11 mouse cellular contexts compared by ENCODE assay signal in the genomic region with DNA sequence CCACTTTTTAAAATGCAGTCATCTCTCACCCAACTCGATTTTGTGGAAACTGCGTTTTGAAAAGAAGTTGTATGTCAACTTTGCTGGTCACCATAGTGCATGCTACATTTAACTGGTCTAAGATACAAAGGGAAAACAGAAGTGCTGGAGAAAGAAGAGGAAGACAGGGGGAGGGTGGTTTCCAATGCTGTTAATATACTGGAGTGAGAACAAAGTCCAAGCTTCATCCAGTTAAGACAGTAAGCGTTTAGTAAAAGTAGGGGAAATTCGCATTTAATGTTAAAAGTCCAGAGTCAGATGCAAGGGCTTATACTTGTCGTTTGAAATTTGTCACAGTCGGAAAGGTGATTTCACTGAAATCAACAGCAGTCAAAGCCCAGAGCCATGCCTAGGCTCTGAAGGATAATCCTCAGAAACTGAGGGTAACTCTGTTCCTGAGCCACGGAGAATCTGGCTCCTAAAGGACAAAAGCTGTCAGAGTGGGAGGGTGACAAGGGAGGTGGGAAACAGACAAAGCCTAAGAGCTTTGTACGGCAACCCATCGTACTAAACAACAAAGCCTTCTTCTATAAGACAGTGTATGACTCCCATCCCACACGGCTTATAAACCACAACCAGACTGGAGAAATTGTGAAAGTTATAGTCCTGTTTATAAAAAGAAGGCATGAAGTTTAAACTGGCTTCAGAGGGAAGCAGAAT. TPM values are rescaled to one million over a fixed set of nuclear protein-coding genes. Genes with fewer than 3 reads are reported as not detected.
DNase-seq lines count a peak whose midpoint lies in the region; ATAC-seq and TF ChIP-seq lines count a peak whose summit lies in the region.
"Had no signal": no experiment of that assay in that cellular context is flagged by ENCODE, and none has a peak within 500 bp of the region (broad histone marks: within the 10 kb centered on the region; RNA-seq: fewer than 3 reads in every experiment).

No protein-coding gene starts in this region.

- no peak for DNase-seq in heart, adult 2 months
- no peak for DNase-seq in heart, postnatal 36 days
- peak; percentile 69 for DNase-seq in kidney, adult 2 months
- peak; percentile 23 for DNase-seq in midbrain, embryonic 14.5 days
- DNase-seq in midbrain, embryonic 11.5 days (ENCODE audit: low spot score, missing footprints) = no peak
- no peak for DNase-seq in lung, adult 18-20 months
- DNase-seq: adrenal gland, postnatal 10 days; cerebellum, postnatal 14 days; lung, postnatal 10 days had no signal

- H3K79me2 ChIP-seq in heart, adult 2 months (replicated peaks; ENCODE audit: control insufficient read depth, insufficient read depth, low read length) = peaks cover 5% of the 10 kb centered on the region; the same call in 1 of the 2 replicates

- no peaks in the 10 kb centered on the region for H3K9me3 ChIP-seq in kidney, embryonic 14.5 days (ENCODE audit: control insufficient read depth, low read length)
- H3K9me3 ChIP-seq in midbrain, embryonic 14.5 days (ENCODE audit: control insufficient read depth, low read length) = no peaks in the 10 kb centered on the region
- no peaks in the 10 kb centered on the region for H3K9me3 ChIP-seq in midbrain, embryonic 11.5 days (ENCODE audit: control insufficient read depth, low read length)

- peaks cover 58% of the 10 kb centered on the region for H3K36me3 ChIP-seq in heart, adult 2 months (ENCODE audit: control insufficient read depth, insufficient read depth, low read length)
- H3K36me3 ChIP-seq in kidney, adult 2 months (ENCODE audit: control insufficient read depth, insufficient read depth, low read length) = peaks cover 10% of the 10 kb centered on the region
- H3K36me3 ChIP-seq in kidney, embryonic 14.5 days (ENCODE audit: control insufficient read depth, insufficient read depth, low read length) = peaks cover 43% of the 10 kb centered on the region
- H3K36me3 ChIP-seq in midbrain, embryonic 14.5 days (ENCODE audit: control insufficient read depth, insufficient read depth, low read length) = peaks cover 34% of the 10 kb centered on the region
- no peaks in the 10 kb centered on the region; the same call in 1 of the 2 replicates for H3K36me3 ChIP-seq in midbrain, embryonic 11.5 days (ENCODE audit: control insufficient read depth, insufficient read depth, low read length)

- no peak for TF ChIP-seq POLR2A in heart, adult 2 months (IDR thresholded peaks at IDR 0.05; ENCODE audit: insufficient read depth, low read depth, low read length)
- no peak for TF ChIP-seq POLR2A in kidney, adult 2 months (IDR thresholded peaks at IDR 0.05; ENCODE audit: low read depth, low read length)
- no peak for TF ChIP-seq POLR2A in olfactory bulb, adult 2 months (IDR thresholded peaks at IDR 0.05; ENCODE audit: insufficient read depth, low read depth, low read length)

- H3K9ac ChIP-seq in heart, adult 2 months (ENCODE audit: low read depth, low read length) = no peak overlapping the region
- no peak overlapping the region for H3K9ac ChIP-seq in kidney, embryonic 14.5 days (ENCODE audit: low read depth, low read length)
- H3K9ac ChIP-seq in midbrain, embryonic 14.5 days (replicated peaks; ENCODE audit: low read length) = no peak overlapping the region
- H3K9ac ChIP-seq in midbrain, embryonic 11.5 days (ENCODE audit: low read length) = no peak overlapping the region

- intact Hi-C loops in heart, adult 2 months (cut with DNase I) = no loop called here
- intact Hi-C loops in heart, postnatal 36 days (cut with DNase I) = no loop called here

- no peaks in the 10 kb centered on the region for H3K27me3 ChIP-seq in heart, adult 2 months (ENCODE audit: control insufficient read depth, insufficient read depth, low read length)
- H3K27me3 ChIP-seq in kidney, adult 2 months (replicated peaks; ENCODE audit: control insufficient read depth, insufficient read depth, low read length) = no peaks in the 10 kb centered on the region
- no peaks in the 10 kb centered on the region for H3K27me3 ChIP-seq in kidney, embryonic 14.5 days (ENCODE audit: control insufficient read depth, insufficient read depth, low read length)
- no peaks in the 10 kb centered on the region for H3K27me3 ChIP-seq in midbrain, embryonic 14.5 days (ENCODE audit: control insufficient read depth, insufficient read depth, low read length)
- no peaks in the 10 kb centered on the region for H3K27me3 ChIP-seq in midbrain, embryonic 11.5 days (ENCODE audit: control insufficient read depth, insufficient read depth, low read length)

- H3K4me2 ChIP-seq in kidney, embryonic 14.5 days (replicated peaks; ENCODE audit: low read depth, low read length) = no peak overlapping the region
- H3K4me2 ChIP-seq in midbrain, embryonic 14.5 days (ENCODE audit: low read length) = no peak overlapping the region
- H3K4me2 ChIP-seq in midbrain, embryonic 11.5 days = no peak overlapping the region

- peaks cover 5% of the 10 kb centered on the region for H3K4me1 ChIP-seq in heart, adult 2 months (ENCODE audit: control insufficient read depth, insufficient read depth, low read length)
- peaks cover 15% of the 10 kb centered on the region for H3K4me1 ChIP-seq in kidney, adult 2 months (ENCODE audit: control insufficient read depth, insufficient read depth, low read length)
- peaks cover 6% of the 10 kb centered on the region; the same call in 1 of the 2 replicates for H3K4me1 ChIP-seq in kidney, embryonic 14.5 days (ENCODE audit: control insufficient read depth, insufficient read depth, low read length)
- H3K4me1 ChIP-seq in midbrain, embryonic 14.5 days (ENCODE audit: control insufficient read depth, insufficient read depth, low read length) = no peaks in the 10 kb centered on the region
- H3K4me1 ChIP-seq in midbrain, embryonic 11.5 days (ENCODE audit: control insufficient read depth, insufficient read depth, low read length) = no peaks in the 10 kb centered on the region
- peaks cover 2% of the 10 kb centered on the region; the same call in 1 of the 2 replicates for H3K4me1 ChIP-seq in olfactory bulb, adult 2 months (ENCODE audit: control insufficient read depth, insufficient read depth, low read length)

- no peak for TF ChIP-seq EP300 in heart, adult 2 months (IDR thresholded peaks at IDR 0.05; ENCODE audit: insufficient read depth, low read depth, low read length)

- WGBS in heart, adult 2 months = 53% methylated on average over 10 of the region's 10 CpGs
- 51% methylated on average over 10 of the region's 10 CpGs for WGBS in kidney, adult 2 months
- WGBS in kidney, embryonic 14.5 days = 88% methylated on average over 10 of the region's 10 CpGs
- 46% methylated on average over 10 of the region's 10 CpGs for WGBS in midbrain, embryonic 14.5 days
- 66% methylated on average over 10 of the region's 10 CpGs for WGBS in midbrain, embryonic 11.5 days
- WGBS in olfactory bulb, adult 2 months = 56% methylated on average over 10 of the region's 10 CpGs

- H3K27ac ChIP-seq in heart, adult 2 months = peak overlapping the region; percentile 64
- peak overlapping the region; percentile 76 for H3K27ac ChIP-seq in kidney, adult 2 months (ENCODE audit: insufficient read depth, low read depth, low read length)
- H3K27ac ChIP-seq in kidney, embryonic 14.5 days (ENCODE audit: low read depth, low read length) = no peak overlapping the region
- H3K27ac ChIP-seq in midbrain, embryonic 14.5 days (replicated peaks; ENCODE audit: low read depth, low read length) = no peak overlapping the region
- no peak overlapping the region for H3K27ac ChIP-seq in midbrain, embryonic 11.5 days (ENCODE audit: low read depth, low read length)
- peak overlapping the region; percentile 33; the same call in 1 of the 2 replicates for H3K27ac ChIP-seq in olfactory bulb, adult 2 months (ENCODE audit: insufficient read depth, low read depth, low read length)

- no peak for TF ChIP-seq CTCF in heart, adult 2 months (IDR thresholded peaks at IDR 0.05)
- TF ChIP-seq CTCF in kidney, adult 2 months (conservative IDR thresholded peaks at IDR 0.05; ENCODE audit: insufficient read depth, insufficient read length, low read depth, low read length) = no peak
- TF ChIP-seq CTCF in olfactory bulb, adult 2 months (IDR thresholded peaks at IDR 0.05; ENCODE audit: insufficient read depth, low read depth, low read length) = no peak

- no peak overlapping the region for H3K4me3 ChIP-seq in heart, adult 2 months
- H3K4me3 ChIP-seq in kidney, adult 2 months (ENCODE audit: insufficient read depth, low read depth, low read length) = no peak overlapping the region
- no peak overlapping the region for H3K4me3 ChIP-seq in kidney, embryonic 14.5 days (ENCODE audit: low read length)
- H3K4me3 ChIP-seq in midbrain, embryonic 14.5 days (replicated peaks; ENCODE audit: low read depth, low read length) = no peak overlapping the region
- no peak overlapping the region for H3K4me3 ChIP-seq in midbrain, embryonic 11.5 days (ENCODE audit: low read depth, low read length)
- no peak overlapping the region for H3K4me3 ChIP-seq in olfactory bulb, adult 2 months (ENCODE audit: insufficient read depth, low read depth, low read length)

- ATAC-seq in kidney, embryonic 14.5 days (ENCODE audit: low FRiP score, low TSS enrichment) = no peak
- no peak for ATAC-seq in midbrain, embryonic 14.5 days (ENCODE audit: low FRiP score, low TSS enrichment)
- ATAC-seq in midbrain, embryonic 11.5 days (ENCODE audit: low FRiP score) = no peak

RNA-seq across cellular contexts. Expression of gene Cltc, which starts 23.0 kb away (rescaled TPM):
- 100 to 1,000 TPM; 143 to 147 TPM for total RNA-seq in heart, adult 2 months (2021)
- polyA plus RNA-seq in heart, adult 2 months (2012; rRNA removed) = 63.2 and 101 TPM in 2 replicates
- 100 to 1,000 TPM; 139 to 149 TPM for total RNA-seq in heart, postnatal 36 days (2021)
- 94.4 and 107 TPM in 2 replicates for polyA plus RNA-seq in kidney, adult 2 months (2012; rRNA removed)
- polyA plus RNA-seq in kidney, embryonic 14.5 days (2014; fragmentation: Nextera tagmentation; extraction: Ambion mirVana) = 128 and 200 TPM in 2 replicates
- polyA plus RNA-seq in midbrain, embryonic 14.5 days (2014; fragmentation: Nextera tagmentation; extraction: Ambion mirVana) = 155 and 220 TPM in 2 replicates
- polyA plus RNA-seq in midbrain, embryonic 11.5 days (2014; fragmentation: Nextera tagmentation; extraction: Ambion mirVana) = 173 and 189 TPM in 2 replicates
- 158 and 225 TPM in 2 replicates for polyA plus RNA-seq in olfactory bulb, adult 2 months (2012; ENCODE audit: insufficient read depth, insufficient read length, low replicate concordance, missing spikeins)

RNA-seq across cellular contexts. Expression of gene Ptrh2, which starts 50.6 kb away (rescaled TPM):
- total RNA-seq in heart, adult 2 months (2021) = 1 to 10 TPM; 5.9 to 6.4 TPM
- 3.7 and 5.2 TPM in 2 replicates for polyA plus RNA-seq in heart, adult 2 months (2012; rRNA removed)
- total RNA-seq in heart, postnatal 36 days (2021) = 1 to 10 TPM; 6.2 to 7.3 TPM
- 4.0 and 6.0 TPM in 2 replicates for polyA plus RNA-seq in kidney, adult 2 months (2012; rRNA removed)
- polyA plus RNA-seq in kidney, embryonic 14.5 days (2014; fragmentation: Nextera tagmentation; extraction: Ambion mirVana) = 38.6 and 41.1 TPM in 2 replicates
- 30.3 and 34.9 TPM in 2 replicates for polyA plus RNA-seq in midbrain, embryonic 14.5 days (2014; fragmentation: Nextera tagmentation; extraction: Ambion mirVana)
- polyA plus RNA-seq in midbrain, embryonic 11.5 days (2014; fragmentation: Nextera tagmentation; extraction: Ambion mirVana) = 41.8 and 41.9 TPM in 2 replicates
- not detected in 2 replicates for polyA plus RNA-seq in olfactory bulb, adult 2 months (2012; ENCODE audit: insufficient read depth, insufficient read length, low replicate concordance, missing spikeins)

RNA-seq across cellular contexts. Expression of gene Vmp1, which starts 50.8 kb away (rescaled TPM):
- total RNA-seq in heart, adult 2 months (2021) = 10 to 100 TPM; 58.2 to 66.9 TPM
- 34.0 and 59.2 TPM in 2 replicates for polyA plus RNA-seq in heart, adult 2 months (2012; rRNA removed)
- 10 to 100 TPM; 49.4 to 69.0 TPM for total RNA-seq in heart, postnatal 36 days (2021)
- 48.9 and 55.3 TPM in 2 replicates for polyA plus RNA-seq in kidney, adult 2 months (2012; rRNA removed)
- polyA plus RNA-seq in kidney, embryonic 14.5 days (2014; fragmentation: Nextera tagmentation; extraction: Ambion mirVana) = 139 and 141 TPM in 2 replicates
- polyA plus RNA-seq in midbrain, embryonic 14.5 days (2014; fragmentation: Nextera tagmentation; extraction: Ambion mirVana) = 129 TPM in 2 replicates
- polyA plus RNA-seq in midbrain, embryonic 11.5 days (2014; fragmentation: Nextera tagmentation; extraction: Ambion mirVana) = 93.7 and 103 TPM in 2 replicates
- polyA plus RNA-seq in olfactory bulb, adult 2 months (2012; ENCODE audit: insufficient read depth, insufficient read length, low replicate concordance, missing spikeins) = not detected in 2 replicates

Comparison
In these comparisons a context has a peak if more than half of its experiments do, and no peak if none do; other contexts are left out.
1. DNase-seq: peak in kidney, adult 2 months (single experiment) and midbrain, embryonic 14.5 days (single experiment); none in heart, adult 2 months (0 of 2), heart, postnatal 36 days (0 of 2), midbrain, embryonic 11.5 days (single experiment) and lung, adult 18-20 months (0 of 2).
2. H3K27ac ChIP-seq: peak in heart, adult 2 months (single experiment), kidney, adult 2 months (single experiment) and olfactory bulb, adult 2 months (single experiment); none in kidney, embryonic 14.5 days (single experiment), midbrain, embryonic 14.5 days (single experiment) and midbrain, embryonic 11.5 days (single experiment).
3. RNA of gene Vmp1, which starts 50.8 kb away (polyA plus RNA-seq): 139 to 141 TPM in kidney, embryonic 14.5 days, 129 TPM in midbrain, embryonic 14.5 days, 93.7 to 103 TPM in midbrain, embryonic 11.5 days, 48.9 to 55.3 TPM in kidney, adult 2 months and 34.0 to 59.2 TPM in heart, adult 2 months; not detected in olfactory bulb, adult 2 months; every median in the first group is over 10 times any median in the second.